Mouse (Mus musculus): Measurements from ENCODE around the gene Prr12. TPM values are rescaled to one million over a fixed set of nuclear protein-coding genes. Genes with fewer than 3 reads are reported as not detected.
"Not testable (repeated sequence)": the region's sequence is repeated elsewhere in the genome, so short reads cannot be mapped to it uniquely, and the experiment has no call there.

Gene Prr12
- total RNA-seq (2014; rRNA removed; ENCODE audit: low replicate concordance): 5.4 and 12.5 TPM in 2 replicates
- polyA plus RNA-seq (2015; fragmentation: Nextera tagmentation; extraction: Ambion mirVana): 3.8 TPM in 2 replicates

DNA sequence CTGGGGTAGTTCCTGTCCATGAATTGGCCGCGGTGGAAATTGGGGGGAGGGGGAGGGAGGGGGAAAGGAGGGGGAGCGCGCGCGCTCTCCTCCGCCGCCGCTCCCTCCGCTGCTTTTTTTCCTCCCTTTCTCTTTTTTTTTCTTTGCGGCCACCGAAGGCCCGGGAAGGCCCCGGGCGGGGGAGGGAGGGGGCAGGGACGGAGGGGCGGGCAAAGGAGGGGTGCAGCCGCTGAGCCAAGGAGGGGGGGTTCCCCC, at the start of gene Prr12:
Gene Prr12, minus strand, starts transcription at position 20 of the 255 bp plus-strand sequence.
- ATAC-seq (ENCODE audit: insufficient read depth, low read depth): peak; percentile 7; the same call in 1 of the 2 replicates

DNA sequence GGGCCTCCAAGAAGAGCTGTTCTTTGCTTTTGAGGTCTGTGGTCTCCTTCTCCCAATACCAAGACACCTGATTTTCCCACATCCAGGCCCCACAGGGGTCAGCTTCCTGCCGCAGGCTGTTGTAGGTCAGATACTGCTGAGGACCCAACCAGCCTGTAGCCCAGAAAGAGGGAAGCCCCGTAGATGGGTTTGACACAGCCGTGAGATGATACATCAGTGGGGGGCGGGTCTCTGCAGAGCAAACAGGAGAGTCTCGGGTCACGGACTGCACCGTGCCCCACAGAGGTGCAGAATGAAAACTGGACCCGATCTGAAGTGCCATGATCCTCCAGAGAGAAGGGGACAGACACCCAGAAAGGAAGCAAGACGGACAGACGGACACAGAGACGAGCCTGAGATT, 49.8 kb upstream of the Prr12 start:
- ATAC-seq (ENCODE audit: insufficient read depth, low read depth) (no peak), DNase-seq (ENCODE audit: low spot score) (no peak)
- H3K27ac ChIP-seq (ENCODE audit: low read depth): no peak overlapping the region
- TF ChIP-seq EP300 (IDR thresholded peaks at IDR 0.05; ENCODE audit: low read depth) (no peak), CTCF (IDR thresholded peaks at IDR 0.05; ENCODE audit: low read depth) (no peak)
- H3K4me3 ChIP-seq (ENCODE audit: low read depth, low read length): peak overlapping the region; percentile 46
- H3K9ac ChIP-seq (replicated peaks; ENCODE audit: low read depth, low read length): peak overlapping the region; percentile 68
- no peaks in the 10 kb centered on the region for H3K27me3 ChIP-seq (ENCODE audit: control insufficient read depth, insufficient read depth, low read length)
- H3K4me1 ChIP-seq (ENCODE audit: control insufficient read depth, insufficient read depth): peaks cover 17% of the 10 kb centered on the region
- no peaks in the 10 kb centered on the region for H3K9me3 ChIP-seq (replicated peaks; ENCODE audit: control insufficient read depth, low read length)
- peaks cover 8% of the 10 kb centered on the region; the same call in 1 of the 2 replicates for H3K36me3 ChIP-seq (replicated peaks; ENCODE audit: control insufficient read depth, insufficient read depth, low read length)
- WGBS: 77% methylated on average over 11 of the region's 11 CpGs
- H3K4me2 ChIP-seq (ENCODE audit: low read depth, low read length): peak overlapping the region; percentile 62

More for the DNA sequence above, at the start of gene Prr12:
- Histone ChIP-seq H3K9ac (replicated peaks; ENCODE audit: low read depth, low read length) (peak within 1 kb of the TSS; percentile 76), H3K27me3 (ENCODE audit: control insufficient read depth, insufficient read depth, low read length) (no peaks in the 10 kb centered on the region), H3K4me1 (ENCODE audit: control insufficient read depth, insufficient read depth) (peaks cover 14% of the 10 kb centered on the region), H3K9me3 (replicated peaks; ENCODE audit: control insufficient read depth, low read length) (no peaks in the 10 kb centered on the region), H3K27ac (ENCODE audit: low read depth) (peak within 1 kb of the TSS; percentile 91), H3K4me3 (ENCODE audit: low read depth, low read length) (peak within 1 kb of the TSS; percentile 67), H3K4me2 (ENCODE audit: low read depth, low read length) (peak within 1 kb of the TSS; percentile 99), H3K36me3 (replicated peaks; ENCODE audit: control insufficient read depth, insufficient read depth, low read length) (peaks cover 30% of the 10 kb centered on the region)
- no peak for TF ChIP-seq CTCF (IDR thresholded peaks at IDR 0.05; ENCODE audit: low read depth)
- no peak for TF ChIP-seq EP300 (IDR thresholded peaks at IDR 0.05; ENCODE audit: low read depth)
- peak; percentile 19 for DNase-seq (ENCODE audit: low spot score)
- 0% methylated on average over 2 of the region's 18 CpGs for WGBS

DNA sequence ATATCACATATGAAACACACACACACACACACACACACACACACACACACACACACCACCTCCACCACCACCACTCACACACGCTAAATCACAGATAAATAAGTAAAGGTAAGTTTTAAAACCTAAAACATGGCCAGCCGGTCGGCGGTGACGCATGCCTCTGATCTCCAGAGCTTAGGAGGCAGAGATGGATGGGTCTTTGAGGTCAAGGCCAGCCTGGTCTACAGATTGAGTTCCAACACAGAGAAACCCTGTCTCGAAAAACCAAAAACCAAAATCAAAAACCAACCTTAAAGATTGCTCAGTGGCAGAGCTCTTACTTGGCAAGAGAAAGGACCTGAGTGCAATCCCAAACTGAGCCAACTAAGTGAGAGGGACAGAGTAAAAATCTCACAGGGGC, 47.4 kb upstream of the Prr12 start:
- Histone ChIP-seq H3K36me3 (replicated peaks; ENCODE audit: control insufficient read depth, insufficient read depth, low read length) (peaks cover 12% of the 10 kb centered on the region; the same call in 1 of the 2 replicates), H3K27me3 (ENCODE audit: control insufficient read depth, insufficient read depth, low read length) (no peaks in the 10 kb centered on the region), H3K9me3 (replicated peaks; ENCODE audit: control insufficient read depth, low read length) (no peaks in the 10 kb centered on the region), H3K27ac (ENCODE audit: low read depth) (no peak overlapping the region), H3K9ac (replicated peaks; ENCODE audit: low read depth, low read length) (no peak overlapping the region), H3K4me1 (ENCODE audit: control insufficient read depth, insufficient read depth) (peaks cover 17% of the 10 kb centered on the region), H3K4me3 (ENCODE audit: low read depth, low read length) (no peak overlapping the region), H3K4me2 (ENCODE audit: low read depth, low read length) (no peak overlapping the region)
- DNase-seq (ENCODE audit: low spot score): no peak
- 88% methylated on average over 6 of the region's 6 CpGs for WGBS
- TF ChIP-seq EP300 (IDR thresholded peaks at IDR 0.05; ENCODE audit: low read depth) (no peak), CTCF (IDR thresholded peaks at IDR 0.05; ENCODE audit: low read depth) (no peak)
- no peak for ATAC-seq (ENCODE audit: insufficient read depth, low read depth)

DNA sequence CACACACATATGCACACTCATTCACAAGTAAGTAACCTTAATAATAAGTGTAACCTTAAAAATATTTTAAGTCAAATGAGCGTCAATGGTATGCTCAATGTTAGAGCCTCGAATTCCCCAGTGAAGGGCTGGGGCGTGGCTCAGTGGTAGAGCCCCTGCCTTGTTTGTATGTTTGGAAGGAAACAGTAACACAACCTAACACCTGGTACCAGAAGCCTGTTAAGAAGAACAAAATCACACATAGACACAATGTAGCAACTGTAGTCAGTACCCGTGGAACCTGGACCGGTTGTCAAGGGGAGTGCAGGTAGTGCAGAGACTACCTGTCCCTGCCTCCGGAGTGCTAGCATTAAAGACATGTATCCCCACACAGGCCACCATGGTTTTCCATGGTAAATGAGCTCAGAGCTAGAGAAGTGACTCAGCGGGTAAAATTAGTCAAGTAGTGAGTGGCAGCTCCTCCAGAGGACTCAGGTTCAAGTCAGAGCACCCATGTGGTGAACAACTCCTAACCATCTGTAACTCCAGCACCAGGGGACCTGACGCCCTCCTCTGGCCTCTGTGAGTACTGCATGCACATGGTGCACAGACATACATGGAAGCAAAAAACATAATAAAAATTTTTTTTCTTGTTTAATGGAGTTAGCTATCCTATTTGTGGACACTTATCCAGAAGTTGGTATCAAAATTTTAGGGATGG, 46.0 kb upstream of the Prr12 start:
- no peaks in the 10 kb centered on the region for H3K9me3 ChIP-seq (replicated peaks; ENCODE audit: control insufficient read depth, low read length)
- TF ChIP-seq CTCF (IDR thresholded peaks at IDR 0.05; ENCODE audit: low read depth): 0 out of 2 replicates have a peak, but pooled peaks have one; percentile 12
- no peak for TF ChIP-seq EP300 (IDR thresholded peaks at IDR 0.05; ENCODE audit: low read depth)
- no peaks in the 10 kb centered on the region for H3K27me3 ChIP-seq (ENCODE audit: control insufficient read depth, insufficient read depth, low read length)
- H3K4me2 ChIP-seq (ENCODE audit: low read depth, low read length): no peak overlapping the region
- H3K4me3 ChIP-seq (ENCODE audit: low read depth, low read length): no peak overlapping the region
- peaks cover 12% of the 10 kb centered on the region; the same call in 1 of the 2 replicates for H3K36me3 ChIP-seq (replicated peaks; ENCODE audit: control insufficient read depth, insufficient read depth, low read length)
- DNase-seq (ENCODE audit: low spot score) (no peak), ATAC-seq (ENCODE audit: insufficient read depth, low read depth) (no peak)
- peaks cover 12% of the 10 kb centered on the region; the same call in 1 of the 2 replicates for H3K4me1 ChIP-seq (ENCODE audit: control insufficient read depth, insufficient read depth)
- H3K9ac ChIP-seq (replicated peaks; ENCODE audit: low read depth, low read length): no peak overlapping the region
- no peak overlapping the region for H3K27ac ChIP-seq (ENCODE audit: low read depth)
- WGBS: 82% methylated on average over 8 of the region's 8 CpGs

DNA sequence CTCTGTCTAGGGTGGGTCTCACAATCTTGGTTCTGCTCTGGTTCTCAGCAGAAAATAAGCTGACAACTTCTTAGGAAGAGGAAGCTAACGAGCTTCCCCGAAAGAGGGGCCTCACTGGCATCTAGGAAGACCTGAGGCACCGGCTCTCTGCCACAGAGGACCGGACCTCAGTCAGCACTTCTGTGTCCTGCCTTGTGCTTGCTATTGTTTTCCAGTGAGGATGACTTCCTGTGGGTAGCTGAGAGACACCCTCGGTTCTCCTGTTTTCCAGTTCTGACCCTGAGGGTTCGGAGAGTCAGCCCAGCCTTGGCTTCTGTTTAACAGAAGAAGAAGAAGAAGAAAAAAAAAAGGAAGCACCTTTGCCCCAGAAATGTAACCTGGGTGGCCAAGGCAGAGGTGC, 44.8 kb upstream of the Prr12 start:
- no peak for TF ChIP-seq CTCF (IDR thresholded peaks at IDR 0.05; ENCODE audit: low read depth)
- no peak for TF ChIP-seq EP300 (IDR thresholded peaks at IDR 0.05; ENCODE audit: low read depth)
- WGBS: 48% methylated on average over 6 of the region's 6 CpGs
- Histone ChIP-seq H3K4me1 (ENCODE audit: control insufficient read depth, insufficient read depth) (peaks cover 2% of the 10 kb centered on the region; the same call in 1 of the 2 replicates), H3K36me3 (replicated peaks; ENCODE audit: control insufficient read depth, insufficient read depth, low read length) (peaks cover 12% of the 10 kb centered on the region; the same call in 1 of the 2 replicates), H3K4me2 (ENCODE audit: low read depth, low read length) (no peak overlapping the region), H3K9ac (replicated peaks; ENCODE audit: low read depth, low read length) (no peak overlapping the region), H3K4me3 (ENCODE audit: low read depth, low read length) (no peak overlapping the region), H3K9me3 (replicated peaks; ENCODE audit: control insufficient read depth, low read length) (no peaks in the 10 kb centered on the region), H3K27me3 (ENCODE audit: control insufficient read depth, insufficient read depth, low read length) (no peaks in the 10 kb centered on the region), H3K27ac (ENCODE audit: low read depth) (peak overlapping the region; percentile 4; the same call in 1 of the 2 replicates)
- no peak for ATAC-seq (ENCODE audit: insufficient read depth, low read depth)
- no peak for DNase-seq (ENCODE audit: low spot score)

DNA sequence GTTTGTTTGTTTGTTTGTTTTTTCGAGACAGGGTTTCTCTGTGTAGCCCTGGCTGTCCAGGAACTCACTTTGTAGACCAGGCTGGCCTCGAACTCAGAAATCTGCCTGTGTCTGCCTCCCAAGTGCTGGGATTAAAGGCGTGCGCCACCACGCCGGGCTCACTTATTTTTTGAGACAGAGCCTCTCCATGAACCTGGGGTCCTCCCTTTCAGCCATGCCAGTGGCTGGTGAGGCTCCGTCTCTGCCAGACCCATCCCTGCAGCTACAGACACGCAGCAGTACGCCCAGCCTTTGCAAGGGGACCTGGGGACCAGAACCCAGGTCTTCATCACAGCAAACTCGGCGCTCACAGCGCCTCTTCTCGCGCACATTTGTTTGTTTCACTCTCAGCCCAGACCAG, 43.3 kb upstream of the Prr12 start:
- H3K4me3 ChIP-seq (ENCODE audit: low read depth, low read length); H3K27ac ChIP-seq (ENCODE audit: low read depth); H3K27me3 ChIP-seq (ENCODE audit: control insufficient read depth, insufficient read depth, low read length); H3K4me2 ChIP-seq (ENCODE audit: low read depth, low read length); DNase-seq (ENCODE audit: low spot score); H3K9ac ChIP-seq (replicated peaks; ENCODE audit: low read depth, low read length); H3K9me3 ChIP-seq (replicated peaks; ENCODE audit: control insufficient read depth, low read length); H3K4me1 ChIP-seq (ENCODE audit: control insufficient read depth, insufficient read depth); ATAC-seq (ENCODE audit: insufficient read depth, low read depth): not testable (repeated sequence)
- peaks cover 12% of the 10 kb centered on the region; the same call in 1 of the 2 replicates for H3K36me3 ChIP-seq (replicated peaks; ENCODE audit: control insufficient read depth, insufficient read depth, low read length)
- WGBS: 93% methylated on average over 14 of the region's 14 CpGs

All from heart, postnatal 0 days (tissue).